Mouse (Mus musculus) kidney, postnatal 0 days (tissue): ENCODE data around the gene Eef2kmt. TPM values are rescaled to one million over a fixed set of nuclear protein-coding genes. Genes with fewer than 3 reads are reported as not detected.

Experiments used
- ATAC-seq: fragments of 200-750 bp; cut with Nextera tagmentation; replicated peaks from 2 replicates; pipeline ENCODE4 v1.8.0; 2017; ENCODE audit warnings: low read depth, moderate number of reproducible peaks, moderate TSS enrichment, moderate library complexity; ENCODE audit not compliant: low FRiP score
- DNase-seq: peaks from one replicate; pipeline ENCODE4 v3.0.0-alpha.2; 2016; ENCODE audit warnings: low spot score
- H3K27ac ChIP-seq: fragments of 300-500 bp; sonication (generic); 2 replicates; pipeline ENCODE4 v1.5.1; 2014; ENCODE audit warnings: mild to moderate bottlenecking
- H3K27me3 ChIP-seq: fragments of 300-500 bp; sonication (generic); 2 replicates; pipeline ENCODE4 v1.6.1; 2014; ENCODE audit warnings: low read length, mixed read lengths; ENCODE audit not compliant: insufficient read depth
- H3K36me3 ChIP-seq: fragments of 300-500 bp; sonication (generic); 2 replicates; pipeline ENCODE4 v1.6.1; 2014; ENCODE audit warnings: low read length, mixed read lengths; ENCODE audit not compliant: insufficient read depth
- H3K4me1 ChIP-seq: fragments of 300-500 bp; sonication (generic); replicated peaks from 2 replicates; pipeline ENCODE4 v1.6.1; 2014; ENCODE audit warnings: antibody characterized with exemption, low read length, mixed read lengths; ENCODE audit not compliant: insufficient read depth
- H3K4me2 ChIP-seq: fragments of 300-500 bp; sonication (generic); 2 replicates; pipeline ENCODE4 v1.6.1; 2014; ENCODE audit warnings: mild to moderate bottlenecking, low read length, moderate library complexity, mixed read lengths
- H3K4me3 ChIP-seq: fragments of 300-500 bp; sonication (generic); replicated peaks from 2 replicates; pipeline ENCODE4 v1.5.1; 2014; ENCODE audit warnings: low read depth, low read length
- H3K9ac ChIP-seq: fragments of 300-500 bp; sonication (generic); 2 replicates; pipeline ENCODE4 v1.6.1; 2014; ENCODE audit warnings: low read depth, low read length
- H3K9me3 ChIP-seq: fragments of 300-500 bp; sonication (generic); replicated peaks from 2 replicates; pipeline ENCODE4 v1.6.1; 2016; ENCODE audit warnings: low read length, inconsistent platforms, mixed read lengths
- CTCF ChIP-seq: IDR thresholded peaks from 2 replicates; pipeline ENCODE4 v1.5.1; 2016; ENCODE audit warnings: antibody characterized with exemption, low read depth, mild to moderate bottlenecking, moderate library complexity
- WGBS: fragments of 180-500 bp; shearing (Covaris S2); extraction: QIAGEN DNeasy Blood & Tissue Kit; methylation state at CpG from one replicate; pipeline ENCODE4 v1.1.7; 2014; 5-methylcytosine and 5-hydroxymethylcytosine counted together
- polyA plus RNA-seq: library from polyadenylated mRNA; unstranded; fragments of >200 nt; fragmentation: Nextera tagmentation; extraction: Ambion mirVana; gene quantifications from 2 replicates; pipeline ENCODE4 v1.2.1, GENCODE M21; 2015

Eef2kmt gene
- polyA plus RNA-seq, 1 experiment from 2014 or later: 32.6 TPM

GRCm38 (mm10) chr16:5222140-5222539, 33.6 kb downstream of the Eef2kmt start, which contains the start of gene AU021092:
AU021092 (minus strand) TSS chr16:5222299.
- Histone ChIP-seq H3K36me3 (no peaks in the 10 kb centered on the region), H3K4me1 (no peaks in the 10 kb centered on the region), H3K9me3 (no peaks in the 10 kb centered on the region), H3K27ac (no peak within 1 kb of the TSS), H3K4me3 (no peak within 1 kb of the TSS), H3K4me2 (0 out of 2 replicates have a peak within 1 kb of the TSS, but pooled peaks have one; percentile 28), H3K9ac (no peak within 1 kb of the TSS), H3K27me3 (no peaks in the 10 kb centered on the region)
- DNase-seq (no peak), ATAC-seq (no peak)
- no peak for TF ChIP-seq CTCF
- WGBS: 49% methylated on average over 6 of the region's 6 CpGs

- no peak overlapping the region for H3K4me3 ChIP-seq
- no peak for ATAC-seq
These were observed 34.4 kb downstream of the Eef2kmt start for GRCm38 (mm10) chr16:5221403-5221802.

GRCm38 (mm10) chr16:5217341-5218133, 38.2 kb downstream of the Eef2kmt start:
- H3K9me3 ChIP-seq: no peaks in the 10 kb centered on the region
- TF ChIP-seq CTCF: no peak
- H3K4me2 ChIP-seq: no peak overlapping the region
- ATAC-seq (no peak), DNase-seq (no peak)
- H3K27me3 ChIP-seq: no peaks in the 10 kb centered on the region
- H3K27ac ChIP-seq: no peak overlapping the region
- no peak overlapping the region for H3K4me3 ChIP-seq
- WGBS: 65% methylated on average over 5 of the region's 5 CpGs
- H3K4me1 ChIP-seq: no peaks in the 10 kb centered on the region
- no peak overlapping the region for H3K9ac ChIP-seq
- no peaks in the 10 kb centered on the region for H3K36me3 ChIP-seq

More at GRCm38 (mm10) chr16:5221403-5221802, 34.4 kb downstream of the Eef2kmt start:
- no peak for TF ChIP-seq CTCF
- H3K9ac ChIP-seq: no peak overlapping the region
- no peak for DNase-seq
- no peak overlapping the region for H3K27ac ChIP-seq
- no peaks in the 10 kb centered on the region for H3K36me3 ChIP-seq
- no peaks in the 10 kb centered on the region for H3K4me1 ChIP-seq
- WGBS: 53% methylated on average over 4 of the region's 4 CpGs
- H3K27me3 ChIP-seq: no peaks in the 10 kb centered on the region
- 0 out of 2 replicates have a peak overlapping the region, but pooled peaks have one; percentile 28 for H3K4me2 ChIP-seq
- no peaks in the 10 kb centered on the region for H3K9me3 ChIP-seq

DNA sequence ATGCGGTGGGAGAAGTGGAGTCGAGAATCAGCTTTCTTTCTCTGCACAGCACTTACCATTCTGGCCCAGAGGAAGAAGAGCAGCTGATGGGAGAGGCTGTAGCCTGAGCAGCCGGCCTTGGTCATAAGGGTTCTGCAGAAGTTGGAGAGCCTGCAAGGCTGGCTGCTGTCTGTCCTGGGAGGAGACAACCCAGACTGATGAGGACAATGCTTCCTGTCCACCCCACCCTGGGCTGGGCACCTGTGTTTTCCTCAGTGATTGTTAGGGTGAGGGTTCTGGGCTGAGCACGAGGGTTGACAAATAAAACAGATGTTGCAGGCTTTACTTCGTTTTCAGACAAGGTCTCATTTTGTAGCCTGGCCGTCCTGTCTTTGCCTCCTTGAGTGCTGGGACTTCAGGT, 39.1 kb downstream of the Eef2kmt start:
- TF ChIP-seq CTCF: no peak
- no peak overlapping the region for H3K4me2 ChIP-seq
- H3K36me3 ChIP-seq: no peaks in the 10 kb centered on the region
- no peaks in the 10 kb centered on the region for H3K4me1 ChIP-seq
- no peaks in the 10 kb centered on the region for H3K27me3 ChIP-seq
- H3K9me3 ChIP-seq: no peaks in the 10 kb centered on the region
- DNase-seq (no peak), ATAC-seq (no peak)
- 43% methylated on average over 6 of the region's 6 CpGs for whole genome bisulfite sequencing
- H3K27ac ChIP-seq: no peak overlapping the region
- H3K9ac ChIP-seq: no peak overlapping the region
- no peak overlapping the region for H3K4me3 ChIP-seq

DNA sequence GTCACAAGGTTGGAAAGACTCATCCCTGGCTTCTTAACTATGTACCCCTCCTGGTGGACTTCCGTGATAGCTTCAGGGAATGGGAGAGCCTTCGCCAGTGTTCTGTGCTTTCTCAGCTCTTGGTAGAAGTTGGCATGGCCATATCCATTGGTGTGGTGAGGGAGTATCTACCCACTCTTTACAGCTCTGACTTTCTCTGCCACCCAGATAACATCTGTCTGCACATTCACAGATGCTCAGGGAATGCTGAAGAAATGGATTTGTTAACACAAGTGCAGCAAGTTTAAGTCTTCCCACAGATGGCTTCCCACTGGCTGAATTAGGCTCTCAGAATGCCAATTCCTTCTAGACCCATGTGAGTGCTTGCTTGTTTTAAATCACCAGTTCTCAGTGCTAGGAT, 41.7 kb downstream of the Eef2kmt start:
- Histone ChIP-seq H3K9ac (no peak overlapping the region), H3K4me3 (no peak overlapping the region), H3K4me2 (no peak overlapping the region), H3K36me3 (no peaks in the 10 kb centered on the region), H3K27me3 (no peaks in the 10 kb centered on the region), H3K27ac (no peak overlapping the region), H3K4me1 (no peaks in the 10 kb centered on the region), H3K9me3 (no peaks in the 10 kb centered on the region)
- ATAC-seq (no peak), DNase-seq (no peak)
- no peak for TF ChIP-seq CTCF
- WGBS: 87% methylated on average over 2 of the region's 2 CpGs

- Histone ChIP-seq H3K27me3 (no peaks in the 10 kb centered on the region), H3K9ac (no peak overlapping the region), H3K27ac (no peak overlapping the region), H3K9me3 (no peaks in the 10 kb centered on the region), H3K36me3 (no peaks in the 10 kb centered on the region), H3K4me3 (no peak overlapping the region), H3K4me1 (no peaks in the 10 kb centered on the region), H3K4me2 (no peak overlapping the region)
- WGBS: 83% methylated on average over 3 of the region's 3 CpGs
- TF ChIP-seq CTCF: no peak
- DNase-seq (no peak), ATAC-seq (no peak)
These were observed 43.6 kb downstream of the Eef2kmt start for GRCm38 (mm10) chr16:5212150-5212549.
